Comparison of ENCODE assay signal across 25 mouse cellular contexts in the genomic region with DNA sequence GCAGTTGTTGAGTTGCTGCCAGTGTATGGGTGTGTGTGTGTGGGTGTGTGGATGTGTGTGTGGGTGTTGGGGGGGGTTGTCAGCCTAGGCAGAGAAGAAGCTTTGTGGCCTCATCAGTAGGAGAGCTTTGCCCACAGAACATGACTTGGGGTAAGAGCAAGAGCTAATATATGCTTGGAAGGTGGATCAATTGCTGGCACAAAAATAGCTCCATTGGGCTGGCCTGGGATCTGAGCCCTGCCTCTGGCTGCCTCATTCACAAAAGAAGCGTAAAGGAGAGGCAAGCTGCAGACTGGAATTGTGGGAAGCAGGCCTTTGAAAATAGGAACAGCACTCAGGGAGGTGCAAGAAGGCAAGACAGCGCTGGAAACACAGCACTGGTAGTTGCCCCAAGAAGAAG. TPM values are rescaled to one million over a fixed set of nuclear protein-coding genes. Genes with fewer than 3 reads are reported as not detected.
DNase-seq lines count a peak whose midpoint lies in the region; ATAC-seq and TF ChIP-seq lines count a peak whose summit lies in the region.
"Had no signal": no experiment of that assay in that cellular context is flagged by ENCODE, and none has a peak within 500 bp of the region (broad histone marks: within the 10 kb centered on the region; RNA-seq: fewer than 3 reads in every experiment).

No protein-coding gene starts in this region.

- no peak for TF ChIP-seq POLR2A in testis, adult 2 months (IDR thresholded peaks at IDR 0.05; ENCODE audit: control insufficient read depth, low read depth, low read length)

- H3K36me3 ChIP-seq in hindbrain, embryonic 14.5 days (replicated peaks; ENCODE audit: control insufficient read depth, insufficient read depth) = no peaks in the 10 kb centered on the region
- H3K36me3 ChIP-seq in hindbrain, embryonic 12.5 days = no peaks in the 10 kb centered on the region
- H3K36me3 ChIP-seq in testis, adult 2 months (ENCODE audit: control insufficient read depth, insufficient read depth, low read length) = no peaks in the 10 kb centered on the region
- H3K36me3 ChIP-seq in midbrain, embryonic 11.5 days (ENCODE audit: control insufficient read depth, insufficient read depth, low read length) = no peaks in the 10 kb centered on the region
- H3K36me3 ChIP-seq: embryonic facial prominence, embryonic 13.5 days; G1E had no signal

- no peak for ATAC-seq in hindbrain, embryonic 14.5 days (ENCODE audit: low FRiP score)
- no peak for ATAC-seq in hindbrain, embryonic 12.5 days (ENCODE audit: low FRiP score)
- no peak for ATAC-seq in midbrain, embryonic 11.5 days (ENCODE audit: low FRiP score)
- ATAC-seq: intestine, embryonic 16.5 days; lung, postnatal 0 days; Patski had no signal

- H3K4me2 ChIP-seq in hindbrain, embryonic 14.5 days (replicated peaks) = no peak overlapping the region
- no peak overlapping the region for H3K4me2 ChIP-seq in hindbrain, embryonic 12.5 days (replicated peaks)
- H3K4me2 ChIP-seq in midbrain, embryonic 11.5 days = no peak overlapping the region
- H3K4me2 ChIP-seq: embryonic facial prominence, embryonic 13.5 days; heart, embryonic 11.5 days had no signal

- peaks cover 15% of the 10 kb centered on the region; the same call in 1 of the 2 replicates for H3K4me1 ChIP-seq in hindbrain, embryonic 14.5 days (replicated peaks; ENCODE audit: control insufficient read depth, insufficient read depth, low read length)
- peaks cover 14% of the 10 kb centered on the region for H3K4me1 ChIP-seq in hindbrain, embryonic 12.5 days
- H3K4me1 ChIP-seq in testis, adult 2 months (ENCODE audit: control insufficient read depth, insufficient read depth, low read length) = peaks cover 2% of the 10 kb centered on the region
- peaks cover 14% of the 10 kb centered on the region; the same call in 1 of the 2 replicates for H3K4me1 ChIP-seq in midbrain, embryonic 11.5 days (ENCODE audit: control insufficient read depth, insufficient read depth, low read length)
- H3K4me1 ChIP-seq: embryonic facial prominence, embryonic 13.5 days had no signal

- H3K9me3 ChIP-seq in hindbrain, embryonic 14.5 days (ENCODE audit: control insufficient read depth, low read length) = no peaks in the 10 kb centered on the region
- no peaks in the 10 kb centered on the region for H3K9me3 ChIP-seq in hindbrain, embryonic 12.5 days (replicated peaks)
- no peaks in the 10 kb centered on the region for H3K9me3 ChIP-seq in midbrain, embryonic 11.5 days (ENCODE audit: control insufficient read depth, low read length)
- H3K9me3 ChIP-seq: embryonic facial prominence, embryonic 13.5 days; G1E had no signal

- no peak overlapping the region for H3K9ac ChIP-seq in hindbrain, embryonic 14.5 days
- no peak overlapping the region for H3K9ac ChIP-seq in hindbrain, embryonic 12.5 days
- no peak overlapping the region for H3K9ac ChIP-seq in midbrain, embryonic 11.5 days (ENCODE audit: low read length)
- H3K9ac ChIP-seq: embryonic facial prominence, embryonic 13.5 days had no signal

- no peak for TF ChIP-seq CTCF in testis, adult 2 months (IDR thresholded peaks at IDR 0.05; ENCODE audit: control insufficient read depth, insufficient read depth, insufficient replicate concordance, low read depth, low read length)

- peak overlapping the region; percentile 93; the same call in 1 of the 2 replicates for H3K27ac ChIP-seq in hindbrain, embryonic 14.5 days
- H3K27ac ChIP-seq in hindbrain, embryonic 12.5 days = no peak overlapping the region
- peak overlapping the region; percentile 67; the same call in 1 of the 2 replicates for H3K27ac ChIP-seq in testis, adult 2 months (ENCODE audit: control insufficient read depth, insufficient read depth, low read depth, low read length)
- H3K27ac ChIP-seq in midbrain, embryonic 11.5 days (ENCODE audit: low read depth, low read length) = no peak overlapping the region
- H3K27ac ChIP-seq: embryonic facial prominence, embryonic 13.5 days; gastrocnemius, adult 2 months; macrophage; stomach, postnatal 0 days had no signal

- DNase-seq in hindbrain, embryonic 14.5 days (ENCODE audit: low spot score) = no peak
- DNase-seq in testis, postnatal 10 days (ENCODE audit: low spot score) = no peak
- DNase-seq in midbrain, embryonic 11.5 days (ENCODE audit: low spot score, missing footprints) = peak; percentile 79
- DNase-seq in embryo, embryonic 11 days = no peak
- no peak for DNase-seq in adrenal gland, postnatal 14 days
- DNase-seq: B cell, adult 2 months; cerebellum, adult 18-20 months; cerebellum, postnatal 25 days; gastrocnemius, adult 2 months; kidney, adult 9 months; kidney, postnatal 14 days; layer of hippocampus, postnatal 36 days had no signal

- no peak overlapping the region for H3K4me3 ChIP-seq in hindbrain, embryonic 14.5 days (replicated peaks; ENCODE audit: low read length)
- H3K4me3 ChIP-seq in hindbrain, embryonic 12.5 days = no peak overlapping the region
- H3K4me3 ChIP-seq in testis, adult 2 months (ENCODE audit: control insufficient read depth, low read depth, low read length) = no peak overlapping the region
- no peak overlapping the region for H3K4me3 ChIP-seq in midbrain, embryonic 11.5 days (ENCODE audit: low read depth, low read length)
- H3K4me3 ChIP-seq: embryonic facial prominence, embryonic 13.5 days; erythroblast, embryonic 14.5 days; gastrocnemius, adult 2 months; myocyte had no signal

- peaks cover 19% of the 10 kb centered on the region; the same call in 1 of the 2 replicates for H3K27me3 ChIP-seq in hindbrain, embryonic 14.5 days (ENCODE audit: control insufficient read depth, insufficient read depth, low read length)
- peaks cover 36% of the 10 kb centered on the region for H3K27me3 ChIP-seq in hindbrain, embryonic 12.5 days
- H3K27me3 ChIP-seq in testis, adult 2 months (ENCODE audit: control insufficient read depth, insufficient read depth, low read length) = no peaks in the 10 kb centered on the region
- H3K27me3 ChIP-seq in midbrain, embryonic 11.5 days (ENCODE audit: control insufficient read depth, insufficient read depth, low read length) = peaks cover 17% of the 10 kb centered on the region
- H3K27me3 ChIP-seq: CH12.LX had no signal

- 67% methylated on average over 2 of the region's 2 CpGs for WGBS in hindbrain, embryonic 14.5 days
- WGBS in hindbrain, embryonic 12.5 days = 74% methylated on average over 2 of the region's 2 CpGs
- whole genome bisulfite sequencing in midbrain, embryonic 11.5 days = 64% methylated on average over 2 of the region's 2 CpGs

RNA-seq across cellular contexts. Expression of a gene that starts 8.8 kb away (rescaled TPM):
- 315 and 348 TPM in 2 replicates for polyA plus RNA-seq in hindbrain, embryonic 14.5 days (2014; fragmentation: Nextera tagmentation; extraction: Ambion mirVana)
- polyA plus RNA-seq in hindbrain, embryonic 12.5 days (2016; fragmentation: Nextera tagmentation; extraction: Ambion mirVana) = 248 and 274 TPM in 2 replicates
- 60.0 and 60.1 TPM in 2 replicates for polyA plus RNA-seq in testis, adult 2 months (2012; rRNA removed)
- 213 and 222 TPM in 2 replicates for polyA plus RNA-seq in midbrain, embryonic 11.5 days (2014; fragmentation: Nextera tagmentation; extraction: Ambion mirVana)
- total RNA-seq in adrenal gland, postnatal 14 days (2021) = 99.7 and 108 TPM in 2 replicates

Comparison
In these comparisons a context has a peak if more than half of its experiments do, and no peak if none do; other contexts are left out.
1. H3K27ac ChIP-seq: peak in hindbrain, embryonic 14.5 days (single experiment) and testis, adult 2 months (single experiment); none in hindbrain, embryonic 12.5 days (single experiment) and midbrain, embryonic 11.5 days (single experiment).